Mouse (Mus musculus) lung, postnatal 0 days (tissue): ENCODE data around the gene Cryba1. TPM values are rescaled to one million over a fixed set of nuclear protein-coding genes. Genes with fewer than 3 reads are reported as not detected.

ENCODE experiments used
- ATAC-seq: fragments of 200-750 bp; cut with Nextera tagmentation; 2 replicates; pipeline ENCODE4 v1.8.0; 2017; ENCODE audit warnings: moderate library complexity
- DNase-seq: peaks from one replicate; pipeline ENCODE4 v3.0.0-alpha.2; 2016; ENCODE audit warnings: low spot score
- H3K27ac ChIP-seq: fragments of 300-500 bp; sonication (generic); 2 replicates; pipeline ENCODE4 v1.5.1; 2014; ENCODE audit warnings: antibody characterized with exemption, mild to moderate bottlenecking, low read length, mixed read lengths
- H3K27me3 ChIP-seq: fragments of 300-500 bp; sonication (generic); replicated peaks from 2 replicates; pipeline ENCODE4 v1.6.1; 2014; ENCODE audit warnings: low read length, mixed read lengths; ENCODE audit not compliant: insufficient read depth
- H3K36me3 ChIP-seq: fragments of 300-500 bp; sonication (generic); 2 replicates; pipeline ENCODE4 v1.6.1; 2014; ENCODE audit warnings: low read length, mixed read lengths; ENCODE audit not compliant: insufficient read depth
- H3K4me1 ChIP-seq: fragments of 300-500 bp; sonication (generic); 2 replicates; pipeline ENCODE4 v1.6.1; 2014; ENCODE audit warnings: antibody characterized with exemption, low read depth, low read length, mixed read lengths; ENCODE audit not compliant: insufficient read depth
- H3K4me2 ChIP-seq: fragments of 300-500 bp; sonication (generic); replicated peaks from 2 replicates; pipeline ENCODE4 v1.6.1; 2014; ENCODE audit warnings: low read depth, mild to moderate bottlenecking, low read length, moderate library complexity, mixed read lengths
- H3K4me3 ChIP-seq: fragments of 300-500 bp; sonication (generic); 2 replicates; pipeline ENCODE4 v1.5.1; 2014; ENCODE audit warnings: low read depth, low read length
- H3K9ac ChIP-seq: fragments of 300-500 bp; sonication (generic); replicated peaks from 2 replicates; pipeline ENCODE4 v1.6.1; 2014; ENCODE audit warnings: low read depth, mild to moderate bottlenecking
- H3K9me3 ChIP-seq: fragments of 300-500 bp; sonication (generic); 2 replicates; pipeline ENCODE4 v1.6.1; 2016; ENCODE audit warnings: low read length, mixed read lengths
- CTCF ChIP-seq: IDR thresholded peaks from 2 replicates; pipeline ENCODE4 v1.5.1; 2016; ENCODE audit warnings: antibody characterized with exemption, mild to moderate bottlenecking
- EP300 ChIP-seq: IDR thresholded peaks from 2 replicates; pipeline ENCODE4 v1.6.1; 2016; ENCODE audit warnings: antibody characterized with exemption, mild to moderate bottlenecking, control low read depth
- WGBS: fragments of 180-500 bp; shearing (Covaris S2); extraction: QIAGEN DNeasy Blood & Tissue Kit; methylation state at CpG from one replicate; pipeline ENCODE4 v1.1.7; 2014; 5-methylcytosine and 5-hydroxymethylcytosine counted together
- polyA plus RNA-seq: library from polyadenylated mRNA; unstranded; fragments of >200 nt; fragmentation: Nextera tagmentation; extraction: Ambion mirVana; gene quantifications from 2 replicates; pipeline ENCODE4 v1.2.1, GENCODE M21; 2015

Cryba1 gene
- polyA plus RNA-seq, 1 experiment from 2014 or later = not detected

DNA sequence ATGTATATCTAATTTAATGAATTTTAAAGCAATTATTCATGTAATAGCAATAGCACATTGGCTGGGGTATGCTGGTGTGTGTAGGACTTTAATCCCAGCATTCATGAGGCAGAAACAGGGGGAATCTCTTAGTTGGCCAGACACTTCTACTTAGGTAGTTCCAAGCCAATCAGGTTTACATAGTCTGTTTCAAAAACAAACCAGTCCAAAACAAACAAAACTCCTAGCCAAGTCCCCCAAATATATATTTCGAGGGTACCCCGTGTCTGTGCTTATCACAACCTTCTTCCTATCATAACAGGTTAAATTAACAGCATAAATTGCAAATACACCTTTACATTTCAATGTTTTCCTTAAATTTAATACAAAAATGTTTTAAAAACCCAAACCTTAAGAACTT is 40.2 kb downstream of the Cryba1 start:
- DNase-seq (no peak), ATAC-seq (no peak)
- 59% methylated on average over 2 of the region's 2 CpGs for whole genome bisulfite sequencing
- H3K4me1 ChIP-seq = peaks cover 5% of the 10 kb centered on the region; the same call in 1 of the 2 replicates
- no peaks in the 10 kb centered on the region for H3K27me3 ChIP-seq
- H3K9me3 ChIP-seq = no peaks in the 10 kb centered on the region
- no peaks in the 10 kb centered on the region for H3K36me3 ChIP-seq
- TF ChIP-seq EP300 (no peak), CTCF (no peak)
- no peak overlapping the region for H3K9ac ChIP-seq
- no peak overlapping the region for H3K27ac ChIP-seq
- H3K4me2 ChIP-seq = no peak overlapping the region; the same call in 1 of the 2 replicates
- H3K4me3 ChIP-seq = no peak overlapping the region

DNA sequence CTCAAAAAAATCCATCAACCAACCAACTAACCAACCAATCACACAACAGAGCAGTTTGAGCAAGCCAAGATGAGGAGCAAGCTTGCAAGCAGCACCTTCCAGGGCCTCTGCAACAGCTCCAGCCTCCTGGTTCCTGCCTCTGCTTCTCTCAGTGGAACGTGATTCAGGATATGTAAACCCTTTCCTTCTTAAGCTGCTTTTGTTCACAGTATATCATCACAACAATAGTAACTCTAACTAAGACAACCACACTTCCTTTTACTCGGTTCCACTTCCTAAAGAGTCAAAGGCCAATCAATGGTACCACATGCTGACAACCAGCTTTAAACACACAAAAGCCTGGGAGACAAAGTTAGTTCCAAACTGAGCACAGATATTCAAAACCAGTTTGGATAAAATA is 45.1 kb downstream of the Cryba1 start:
- WGBS = 33% methylated on average over 2 of the region's 2 CpGs
- ATAC-seq (no peak), DNase-seq (no peak)
- Histone ChIP-seq H3K9me3 (no peaks in the 10 kb centered on the region), H3K4me2 (no peak overlapping the region), H3K4me3 (no peak overlapping the region), H3K4me1 (no peaks in the 10 kb centered on the region), H3K9ac (no peak overlapping the region), H3K27ac (no peak overlapping the region), H3K27me3 (no peaks in the 10 kb centered on the region), H3K36me3 (no peaks in the 10 kb centered on the region)
- no peak for TF ChIP-seq CTCF
- TF ChIP-seq EP300 = no peak

DNA sequence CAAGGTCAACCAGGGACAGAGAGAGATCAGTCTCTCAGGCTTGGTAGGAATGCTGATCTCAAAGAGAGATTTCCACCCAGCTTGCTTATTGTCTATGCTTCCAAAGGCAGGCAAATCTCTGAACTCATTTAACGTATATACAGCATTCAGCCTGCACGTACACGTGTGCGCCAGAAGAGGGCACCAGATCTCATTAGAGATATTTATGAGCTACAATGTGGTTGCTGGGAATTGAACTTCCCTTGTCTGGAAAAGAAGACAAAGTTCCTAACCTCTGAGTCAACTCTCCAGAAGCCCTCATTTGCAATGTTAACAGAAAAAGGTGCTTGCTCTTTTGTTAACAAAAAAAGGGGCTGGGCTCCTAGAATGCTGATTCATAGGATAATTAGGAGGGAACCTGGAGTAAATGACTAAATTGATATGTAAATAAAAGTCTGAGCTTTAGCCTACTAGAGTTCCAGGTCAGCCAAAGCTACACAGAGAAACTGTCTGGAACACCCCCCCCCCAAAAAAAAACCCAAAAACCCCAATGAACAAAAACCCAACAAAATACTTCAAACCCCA is 51.6 kb downstream of the Cryba1 start:
- H3K27me3 ChIP-seq = no peaks in the 10 kb centered on the region
- no peaks in the 10 kb centered on the region for H3K4me1 ChIP-seq
- WGBS = 65% methylated on average over 4 of the region's 4 CpGs
- no peak overlapping the region for H3K9ac ChIP-seq
- no peak overlapping the region for H3K4me3 ChIP-seq
- peak; percentile 43 for TF ChIP-seq CTCF
- no peak for TF ChIP-seq EP300
- H3K36me3 ChIP-seq = no peaks in the 10 kb centered on the region
- ATAC-seq (no peak), DNase-seq (no peak)
- H3K4me2 ChIP-seq = no peak overlapping the region
- 0 out of 2 replicates have a peak, but pooled peaks cover 4% of the 10 kb centered on the region for H3K9me3 ChIP-seq
- H3K27ac ChIP-seq = no peak overlapping the region

DNA sequence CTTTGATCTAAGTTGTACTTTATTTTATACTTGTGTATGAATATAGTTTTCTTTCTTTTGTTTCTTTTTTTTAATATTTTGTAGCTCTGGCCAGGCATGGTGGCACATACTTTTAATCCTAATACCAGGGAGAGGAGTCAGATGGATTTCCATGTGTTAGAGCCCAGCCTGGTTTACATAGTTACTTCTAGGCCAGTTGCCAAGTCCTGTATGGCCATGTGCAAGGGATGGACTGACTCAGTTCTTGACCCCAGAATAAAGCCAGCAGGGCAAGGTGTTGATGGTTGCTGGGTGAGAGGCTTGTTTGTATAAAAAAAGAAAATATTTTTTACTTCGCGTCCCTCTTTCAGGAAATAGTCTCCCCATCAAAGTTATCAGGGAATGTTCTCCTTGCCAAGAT is 52.3 kb downstream of the Cryba1 start:
- no peak overlapping the region for H3K4me2 ChIP-seq
- ATAC-seq = no peak
- 0 out of 2 replicates have a peak, but pooled peaks cover 4% of the 10 kb centered on the region for H3K9me3 ChIP-seq
- H3K4me1 ChIP-seq = no peaks in the 10 kb centered on the region
- H3K27ac ChIP-seq = no peak overlapping the region
- no peak for DNase-seq
- H3K9ac ChIP-seq = no peak overlapping the region
- no peaks in the 10 kb centered on the region for H3K36me3 ChIP-seq
- 77% methylated on average over 2 of the region's 2 CpGs for WGBS
- TF ChIP-seq CTCF (no peak), EP300 (no peak)
- H3K27me3 ChIP-seq = no peaks in the 10 kb centered on the region
- no peak overlapping the region for H3K4me3 ChIP-seq

Other genes with a start within 250 kb of the Cryba1 start
- gene Ankrd13b, start 235.6 kb downstream of the Cryba1 start, polyA plus RNA-seq = 1.9 and 2.2 TPM in 2 replicates
- gene Git1, start 231.7 kb downstream of the Cryba1 start, polyA plus RNA-seq = 12.3 and 12.6 TPM in 2 replicates
- 4.1 and 4.3 TPM in 2 replicates for gene Abhd15, start 210.2 kb downstream of the Cryba1 start, polyA plus RNA-seq
- gene Trp53i13, start 209.3 kb downstream of the Cryba1 start, polyA plus RNA-seq = 27.4 and 32.9 TPM in 2 replicates
- gene Gm10392, start 206.1 kb downstream of the Cryba1 start, polyA plus RNA-seq = 0.07 and 0.13 TPM in 2 replicates
- 18.4 and 21.4 TPM in 2 replicates for gene Taok1, start 117.5 kb downstream of the Cryba1 start, polyA plus RNA-seq
- gene Nufip2, start 39.1 kb downstream of the Cryba1 start, polyA plus RNA-seq = 4.1 and 5.2 TPM in 2 replicates
- gene Myo18a, start 38.0 kb upstream of the Cryba1 start, polyA plus RNA-seq = 21.6 and 33.3 TPM in 2 replicates
- gene Gm10277, start 62.5 kb upstream of the Cryba1 start, polyA plus RNA-seq = 0.90 and 1.2 TPM in 2 replicates
- gene Pipox, start 168.8 kb upstream of the Cryba1 start, polyA plus RNA-seq = 0.23 and 0.40 TPM in 2 replicates
- gene Sez6, start 205.5 kb upstream of the Cryba1 start, polyA plus RNA-seq = 0.04 and 0.06 TPM in 2 replicates